Mouse (Mus musculus) right cerebral cortex, postnatal 36 days (tissue): ENCODE results near the gene Syna.
A peak's percentile ranks its signal among the peaks of the same experiment; 100 is the strongest.

Source experiments
- DNase-seq, 2 experiments: peaks; one replicate each; pipeline ENCODE4 v3.0.0; 2022; ENCODE audit warnings: low spot score in 2 of 2, mixed read lengths in 1 of 2

The Syna gene

DNA sequence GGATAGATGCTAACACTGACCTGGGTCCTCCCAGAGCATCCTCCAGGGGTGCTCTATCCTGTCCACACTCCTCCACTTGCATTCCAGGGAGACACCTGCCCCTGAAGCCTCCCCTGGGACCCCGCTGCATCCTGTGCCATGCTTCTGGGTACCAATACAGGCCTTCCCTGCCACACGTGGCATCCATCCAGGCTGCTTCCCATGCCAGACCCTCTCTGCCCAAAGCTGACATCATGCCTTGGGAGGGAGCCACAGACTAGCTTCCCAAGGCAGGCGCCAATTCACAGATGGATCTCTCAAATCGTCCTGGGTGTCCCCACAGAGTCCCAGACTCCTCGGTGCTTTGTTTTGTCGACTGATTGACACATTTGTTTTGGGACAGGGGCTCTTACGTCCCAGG lies 29.1 kb downstream of the Syna start:
- no peak for DNase-seq

DNA sequence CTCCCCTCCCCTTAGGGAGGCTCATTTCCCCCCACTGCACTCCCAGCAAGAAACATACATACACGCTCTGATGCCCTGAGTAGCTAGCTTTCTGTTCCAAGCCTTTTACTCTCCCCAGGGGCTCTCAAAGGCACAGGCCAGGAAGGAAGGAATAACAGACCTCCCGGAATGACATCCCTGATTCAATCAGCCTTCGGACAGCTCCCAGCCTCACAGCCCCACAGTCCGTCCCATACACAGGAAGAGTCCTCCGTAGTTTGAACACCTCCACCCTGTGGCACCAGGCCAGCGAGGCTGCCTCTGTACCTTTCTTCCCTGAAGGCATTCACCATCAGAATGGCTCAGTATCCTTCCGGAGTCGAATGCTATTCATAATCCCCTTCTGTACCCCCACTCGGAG lies 31.5 kb downstream of the Syna start:
- DNase-seq = no peak

DNA sequence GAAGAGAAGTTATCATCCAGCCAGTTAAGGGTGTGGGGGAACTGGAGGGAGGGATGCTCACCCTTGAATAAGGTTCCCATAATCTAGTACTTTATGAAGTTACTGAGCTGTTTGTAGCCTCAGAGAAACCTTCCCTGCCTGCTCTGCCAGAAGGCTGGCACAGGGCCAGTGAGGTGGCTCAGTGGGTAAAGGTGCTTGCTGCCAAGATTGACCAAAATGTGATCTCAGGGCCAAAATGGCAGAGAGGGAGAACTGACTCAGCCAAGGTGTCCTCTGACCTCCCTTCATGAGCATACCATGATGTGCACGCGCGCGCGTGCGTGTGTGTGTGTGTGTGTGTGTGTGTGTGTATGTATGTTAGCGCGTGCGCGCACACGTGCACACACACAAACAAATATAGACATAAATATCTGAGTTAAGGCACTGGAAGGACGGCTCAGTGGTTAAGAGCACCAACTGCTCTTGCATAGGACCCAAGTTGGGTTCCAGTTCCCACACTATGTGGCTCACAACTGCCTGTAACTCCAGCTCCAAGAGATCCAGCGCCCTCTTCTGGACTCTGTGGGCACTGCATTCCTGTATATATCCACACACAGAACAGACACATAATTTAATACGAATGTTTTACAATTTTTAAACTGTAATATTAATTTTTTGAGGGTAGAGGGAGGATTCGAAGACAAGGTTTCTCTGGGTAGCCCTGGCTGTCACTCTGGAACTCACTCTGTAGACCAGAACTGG lies 33.8 kb downstream of the Syna start:
- no peak for DNase-seq

DNA sequence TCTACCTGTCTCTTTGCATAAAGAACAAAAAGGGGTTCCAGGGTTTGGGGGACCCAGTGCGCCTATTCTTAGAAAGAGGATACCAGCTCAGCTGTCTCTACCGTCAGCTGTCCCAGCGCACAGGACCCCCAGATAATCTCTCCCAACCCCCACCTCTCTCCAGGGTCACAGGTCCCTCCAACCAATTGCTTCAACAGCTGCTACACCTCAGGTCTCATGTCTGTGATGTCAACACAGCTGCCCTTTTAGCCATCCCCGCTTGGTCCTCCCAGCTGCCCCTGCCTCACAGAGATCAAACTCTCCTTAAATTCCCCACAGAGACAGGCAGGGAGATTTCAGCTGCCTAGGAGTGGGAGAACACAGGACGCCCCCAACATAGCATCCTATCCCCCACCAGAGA lies 36.2 kb downstream of the Syna start:
- no peak for DNase-seq

- DNase-seq = no peak
These were observed 37.4 kb downstream of the Syna start for GRCm38 (mm10) chr5:134522524-134522923.

GRCm38 (mm10) chr5:134521806-134522205 lies 38.2 kb downstream of the Syna start:
- DNase-seq = no peak

DNA sequence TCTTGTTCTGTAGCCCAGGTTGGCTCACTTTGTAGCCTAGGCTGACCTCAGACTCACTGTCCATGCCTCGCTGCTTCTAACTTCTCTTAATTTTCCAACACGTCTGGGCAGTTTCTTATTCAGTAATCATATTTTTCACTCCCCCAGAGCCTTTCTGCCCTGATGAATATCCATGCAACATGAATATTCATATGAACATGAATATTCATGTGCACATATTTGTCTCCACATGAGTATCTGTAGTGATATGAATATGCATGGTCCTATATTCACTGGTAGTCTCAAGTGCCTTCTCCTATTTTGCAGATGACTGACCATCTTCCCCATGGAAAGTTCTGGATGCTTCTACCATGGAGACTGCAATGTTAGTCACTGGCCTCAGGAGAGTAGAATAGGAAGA lies 38.8 kb downstream of the Syna start:
- no peak for DNase-seq

- no peak for DNase-seq
These were observed 39.9 kb downstream of the Syna start for GRCm38 (mm10) chr5:134520120-134520519.

DNA sequence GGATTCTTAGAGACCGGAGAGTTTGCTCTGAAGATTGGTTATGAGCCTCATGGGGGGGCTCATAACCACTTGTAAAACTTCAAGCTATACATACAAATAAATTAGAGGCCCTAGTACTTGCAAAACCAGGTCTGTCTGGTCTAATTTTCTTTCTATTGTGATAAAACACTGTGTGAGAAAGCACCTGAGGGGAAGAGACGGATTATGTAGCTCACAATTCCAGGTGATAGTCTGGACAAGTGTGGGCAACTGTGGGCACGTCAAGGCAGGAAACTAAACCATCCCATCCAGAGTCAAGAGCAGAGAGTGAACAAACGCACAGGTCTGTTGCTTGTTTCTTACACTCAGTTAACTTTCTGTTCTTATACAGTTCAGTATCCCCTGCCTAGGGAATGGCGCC lies 40.5 kb downstream of the Syna start:
- DNase-seq = no peak

GRCm38 (mm10) chr5:134512086-134512485 lies 47.9 kb downstream of the Syna start:
- DNase-seq = peak; percentile 70 to 72

- DNase-seq = no peak
These were observed 49.7 kb downstream of the Syna start for GRCm38 (mm10) chr5:134510266-134510665.

DNA sequence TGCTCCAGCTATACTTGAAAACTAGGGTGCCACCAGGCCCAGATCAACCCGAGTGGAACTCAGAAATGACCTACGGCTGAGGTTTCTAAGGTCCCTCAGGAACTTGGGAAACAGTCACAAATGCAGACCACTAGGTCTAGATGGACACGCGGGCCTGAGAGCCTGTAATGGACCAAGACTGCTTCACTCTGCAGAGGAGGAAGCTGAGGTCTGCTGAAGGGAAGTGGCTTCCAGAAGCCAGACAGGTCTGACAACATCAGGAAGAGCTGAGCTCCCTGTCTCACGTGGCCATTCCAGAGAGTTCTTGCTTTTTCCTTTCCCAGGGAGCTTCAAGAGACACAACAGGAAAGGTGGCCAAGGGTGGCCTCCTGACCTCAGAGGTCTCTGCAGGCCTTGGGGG lies 51.0 kb downstream of the Syna start:
- DNase-seq = no peak
